Mouse (Mus musculus): ENCODE measurements at regions not wholly inside any gene's neighbourhood (a gene's known extent, or its start where the extent isn't known, plus 50 kb on each side); places are given as distances from the start of the nearest gene placed in this dataset.

DNA sequence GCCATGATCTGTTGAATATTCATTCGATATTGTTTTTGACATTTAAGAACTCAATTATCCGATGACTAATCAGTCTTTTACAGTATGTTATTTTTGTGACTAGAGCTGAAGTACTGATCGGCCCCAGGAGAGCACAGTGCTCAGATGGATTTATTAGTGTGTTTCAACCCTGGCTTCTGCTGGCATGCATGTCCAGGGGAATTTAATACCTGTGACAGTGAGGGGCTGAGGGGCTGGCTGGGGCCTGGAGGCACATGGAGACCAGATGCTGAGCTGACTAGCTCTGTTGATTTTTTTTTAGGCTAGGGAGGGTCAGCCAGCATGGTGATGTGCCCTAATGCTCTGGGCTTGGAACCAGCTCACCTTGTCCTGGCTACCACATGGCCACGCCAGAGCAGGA lies 199.2 kb upstream of the Nxpe4 start:
- H3K9ac ChIP-seq: no peak overlapping the region

DNA sequence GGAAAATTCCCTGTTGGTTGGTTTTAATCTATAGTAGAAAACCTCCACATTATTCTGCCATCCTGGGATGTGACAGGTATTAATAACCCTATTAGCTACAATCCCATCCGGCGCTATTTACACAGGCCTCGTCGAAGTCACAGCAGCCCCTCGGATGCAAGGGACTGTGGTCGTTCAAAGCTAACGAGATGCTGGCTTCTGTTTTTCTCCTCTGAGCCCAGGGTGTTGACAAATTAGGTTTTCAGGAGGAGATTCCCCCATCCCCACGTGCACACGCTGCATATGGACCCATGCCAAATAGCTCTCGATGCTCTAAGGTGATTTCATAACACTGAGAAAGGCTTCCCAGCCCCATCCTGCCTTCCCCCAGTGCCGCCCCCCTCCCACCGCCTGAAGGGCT lies 188.7 kb upstream of the Nxpe4 start:
- no peaks in the 10 kb centered on the region for H3K36me3 ChIP-seq
- 31% methylated on average over 12 of the region's 12 CpGs for WGBS
- no peak overlapping the region for H3K4me3 ChIP-seq
- no peak for ATAC-seq (ENCODE audit: insufficient number of reproducible peaks, low FRiP score, low TSS enrichment, low read depth)
- H3K9me3 ChIP-seq: no peaks in the 10 kb centered on the region
- no peaks in the 10 kb centered on the region for H3K27me3 ChIP-seq
- no peak overlapping the region for H3K9ac ChIP-seq
- no peak overlapping the region for H3K4me2 ChIP-seq
- 0 out of 2 replicates have a peak, but pooled peaks cover 2% of the 10 kb centered on the region for H3K4me1 ChIP-seq
- H3K27ac ChIP-seq: no peak overlapping the region

More for the DNA sequence above, 199.2 kb upstream of the Nxpe4 start:
- no peak for ATAC-seq (ENCODE audit: insufficient number of reproducible peaks, low FRiP score, low TSS enrichment, low read depth)
- Histone ChIP-seq H3K36me3 (no peaks in the 10 kb centered on the region), H3K4me2 (no peak overlapping the region), H3K4me1 (peaks cover 6% of the 10 kb centered on the region), H3K4me3 (no peak overlapping the region), H3K27ac (no peak overlapping the region), H3K9me3 (no peaks in the 10 kb centered on the region), H3K27me3 (no peaks in the 10 kb centered on the region)
- WGBS: 25% methylated on average over 4 of the region's 4 CpGs

DNA sequence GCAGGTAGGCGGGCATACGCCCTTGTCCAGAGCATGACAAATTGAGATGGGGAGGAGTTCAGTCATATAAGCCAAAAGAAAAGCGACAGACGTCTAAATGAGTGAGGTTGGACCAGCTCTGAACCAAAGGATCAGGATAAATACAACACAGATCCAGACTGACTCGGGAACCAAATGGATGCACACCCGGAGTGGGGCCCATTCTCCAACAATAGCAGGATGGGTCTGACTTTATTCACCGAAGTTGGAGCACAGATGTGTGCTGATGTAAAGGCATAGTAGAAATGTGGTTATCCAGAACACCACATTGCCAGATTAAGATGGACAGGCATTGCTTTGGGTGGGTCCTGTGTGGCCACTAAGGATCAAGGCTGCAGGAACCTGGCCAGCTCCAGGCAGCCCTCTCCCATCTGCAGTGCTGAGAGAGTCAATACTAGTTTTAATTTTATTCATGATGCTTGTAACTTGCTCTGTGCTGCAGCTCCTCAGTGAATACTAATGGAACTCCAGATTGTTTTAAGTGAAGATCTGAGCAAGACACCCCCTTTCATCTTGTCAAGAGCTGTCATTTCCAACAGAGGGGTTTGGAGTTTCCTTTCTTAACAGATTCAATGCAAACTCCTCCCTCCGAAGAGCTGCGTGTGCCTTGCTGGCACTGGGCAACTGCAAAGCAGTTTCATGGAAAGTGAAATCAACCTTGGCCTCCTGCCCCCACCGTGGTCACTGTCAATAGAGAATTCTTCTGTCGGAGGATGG lies 176.3 kb upstream of the Nxpe4 start:
- no peaks in the 10 kb centered on the region for H3K27me3 ChIP-seq
- no peak overlapping the region for H3K4me3 ChIP-seq
- WGBS: 77% methylated on average over 11 of the region's 11 CpGs
- no peaks in the 10 kb centered on the region for H3K36me3 ChIP-seq
- H3K9me3 ChIP-seq: no peaks in the 10 kb centered on the region
- no peak for ATAC-seq (ENCODE audit: insufficient number of reproducible peaks, low FRiP score, low TSS enrichment, low read depth)
- no peak overlapping the region for H3K9ac ChIP-seq
- no peaks in the 10 kb centered on the region for H3K4me1 ChIP-seq
- no peak overlapping the region for H3K27ac ChIP-seq
- no peak overlapping the region for H3K4me2 ChIP-seq

DNA sequence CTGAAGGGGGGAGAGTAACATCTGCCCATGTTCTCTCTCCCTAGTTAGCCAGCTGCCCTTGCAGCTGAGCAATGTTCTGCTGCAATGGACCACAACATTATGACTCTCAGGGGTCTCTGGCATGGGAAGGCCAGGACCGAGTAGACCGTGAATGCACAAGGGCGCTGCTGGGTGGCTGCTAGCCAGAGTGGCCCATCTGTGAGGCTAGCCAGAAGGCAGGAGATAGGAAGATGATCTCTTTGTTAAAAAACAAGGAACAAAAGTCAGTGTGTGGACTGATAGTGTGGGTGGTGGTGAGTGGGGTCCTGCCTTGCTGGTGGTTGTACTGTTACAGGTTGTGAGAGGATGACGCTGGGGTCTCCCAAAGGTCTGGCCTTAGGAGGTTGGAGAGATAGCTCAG lies 174.6 kb upstream of the Nxpe4 start:
- 95% methylated on average over 4 of the region's 4 CpGs for WGBS

DNA sequence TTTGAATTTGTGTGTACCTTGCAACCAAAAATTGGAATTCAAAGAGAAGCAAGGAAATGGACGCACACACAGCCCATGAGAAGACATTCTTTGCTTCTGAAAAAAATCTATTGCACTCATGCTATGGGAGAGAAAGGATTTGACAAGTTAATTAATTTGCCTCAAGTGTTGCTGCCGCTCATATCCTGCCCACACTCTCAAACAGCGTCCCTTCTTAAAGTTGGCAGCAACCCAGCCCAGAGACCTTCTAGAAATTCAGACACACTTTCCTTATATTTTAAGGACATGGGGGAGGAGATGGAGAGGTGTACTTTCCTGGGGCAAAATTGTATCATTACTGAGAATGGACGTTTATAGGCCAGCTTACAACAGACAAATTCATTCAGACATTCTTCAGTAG lies 167.2 kb upstream of the Nxpe4 start:
- Histone ChIP-seq H3K36me3 (no peaks in the 10 kb centered on the region), H3K9ac (no peak overlapping the region), H3K4me2 (no peak overlapping the region), H3K27ac (no peak overlapping the region), H3K4me1 (no peaks in the 10 kb centered on the region), H3K4me3 (no peak overlapping the region), H3K9me3 (no peaks in the 10 kb centered on the region), H3K27me3 (no peaks in the 10 kb centered on the region)
- no peak for ATAC-seq (ENCODE audit: insufficient number of reproducible peaks, low FRiP score, low TSS enrichment, low read depth)
- WGBS: 41% methylated on average over 4 of the region's 4 CpGs

More for the DNA sequence above, 174.6 kb upstream of the Nxpe4 start:
- Histone ChIP-seq H3K4me3 (no peak overlapping the region), H3K9ac (no peak overlapping the region), H3K9me3 (no peaks in the 10 kb centered on the region), H3K4me1 (no peaks in the 10 kb centered on the region), H3K27ac (no peak overlapping the region), H3K36me3 (no peaks in the 10 kb centered on the region), H3K27me3 (no peaks in the 10 kb centered on the region), H3K4me2 (no peak overlapping the region)
- no peak for ATAC-seq (ENCODE audit: insufficient number of reproducible peaks, low FRiP score, low TSS enrichment, low read depth)

DNA sequence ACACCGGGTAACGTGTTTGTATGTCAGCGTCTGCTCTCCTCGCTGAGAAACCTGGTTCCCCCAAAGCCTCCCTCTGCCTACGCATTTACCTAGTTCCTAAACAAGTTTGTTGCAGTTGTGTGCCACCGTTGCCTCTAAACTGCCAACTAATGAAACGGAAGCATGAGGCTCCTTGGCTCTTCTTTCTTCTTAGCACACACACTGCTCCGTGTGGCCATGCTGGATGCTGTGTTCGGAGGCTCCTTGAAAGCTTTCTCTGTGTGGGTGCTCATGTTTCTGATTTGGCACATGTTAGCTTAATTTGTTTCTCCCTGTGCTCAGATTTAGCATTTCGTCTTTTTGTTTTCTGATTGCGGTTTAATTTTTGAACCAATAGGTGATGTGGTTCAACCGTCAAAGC lies 162.2 kb upstream of the Nxpe4 start:
- no peak overlapping the region for H3K4me3 ChIP-seq
- no peak overlapping the region for H3K9ac ChIP-seq
- no peaks in the 10 kb centered on the region for H3K36me3 ChIP-seq
- H3K4me2 ChIP-seq: no peak overlapping the region
- WGBS: 83% methylated on average over 12 of the region's 12 CpGs
- no peaks in the 10 kb centered on the region for H3K9me3 ChIP-seq
- H3K4me1 ChIP-seq: no peaks in the 10 kb centered on the region
- no peak for ATAC-seq (ENCODE audit: insufficient number of reproducible peaks, low FRiP score, low TSS enrichment, low read depth)
- no peaks in the 10 kb centered on the region for H3K27me3 ChIP-seq
- H3K27ac ChIP-seq: no peak overlapping the region

DNA sequence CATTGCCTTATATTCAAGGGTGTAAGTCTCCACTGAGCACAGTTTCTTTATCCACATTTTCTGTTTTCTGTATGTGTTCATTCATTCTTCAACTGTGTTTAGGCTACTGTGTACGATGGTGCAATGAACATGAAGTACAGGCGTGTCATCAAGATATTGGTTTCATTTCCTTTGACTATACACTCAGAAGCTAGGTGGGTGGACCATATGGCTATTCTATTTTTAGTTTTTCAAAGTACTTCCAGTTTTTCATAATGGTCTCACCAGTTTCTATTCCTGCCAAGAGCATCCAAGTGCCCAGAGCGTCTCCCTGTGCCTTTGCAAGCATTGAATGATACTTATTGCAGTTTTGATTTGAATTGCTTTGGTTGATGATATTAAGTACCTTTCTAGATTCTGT lies 132.8 kb upstream of the Nxpe4 start:
- H3K36me3 ChIP-seq: no peaks in the 10 kb centered on the region
- H3K27me3 ChIP-seq: no peaks in the 10 kb centered on the region
- WGBS: 83% methylated on average over 3 of the region's 3 CpGs
- no peak overlapping the region for H3K9ac ChIP-seq
- H3K27ac ChIP-seq: no peak overlapping the region
- no peak overlapping the region for H3K4me2 ChIP-seq
- H3K4me1 ChIP-seq: no peaks in the 10 kb centered on the region
- no peaks in the 10 kb centered on the region for H3K9me3 ChIP-seq
- no peak overlapping the region for H3K4me3 ChIP-seq
- no peak for ATAC-seq (ENCODE audit: insufficient number of reproducible peaks, low FRiP score, low TSS enrichment, low read depth)

DNA sequence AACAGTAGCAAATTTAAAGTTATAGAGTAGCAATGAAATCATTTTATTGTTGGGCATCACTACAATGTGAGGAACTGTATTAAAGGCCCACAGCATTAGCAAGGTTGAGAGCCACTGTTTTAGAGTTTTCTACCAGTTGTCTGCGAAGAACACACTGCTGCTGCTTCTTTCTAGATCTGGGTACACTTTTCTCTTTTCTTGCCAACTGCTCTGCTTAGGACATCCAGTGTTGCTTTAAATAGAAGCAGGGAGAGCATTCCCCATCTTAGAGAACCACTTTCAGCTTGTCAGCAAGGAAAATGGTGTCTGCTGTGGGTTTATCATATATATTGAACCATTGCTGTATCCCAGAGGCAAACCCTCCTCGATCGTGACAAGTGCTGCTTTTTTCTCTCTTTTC lies 131.0 kb upstream of the Nxpe4 start:
- H3K27ac ChIP-seq: no peak overlapping the region
- H3K9me3 ChIP-seq: no peaks in the 10 kb centered on the region
- H3K36me3 ChIP-seq: no peaks in the 10 kb centered on the region
- H3K9ac ChIP-seq: no peak overlapping the region
- no peaks in the 10 kb centered on the region for H3K4me1 ChIP-seq
- ATAC-seq (ENCODE audit: insufficient number of reproducible peaks, low FRiP score, low TSS enrichment, low read depth): no peak
- H3K4me3 ChIP-seq: no peak overlapping the region
- H3K27me3 ChIP-seq: no peaks in the 10 kb centered on the region
- no peak overlapping the region for H3K4me2 ChIP-seq
- WGBS: 88% methylated on average over 3 of the region's 3 CpGs

DNA sequence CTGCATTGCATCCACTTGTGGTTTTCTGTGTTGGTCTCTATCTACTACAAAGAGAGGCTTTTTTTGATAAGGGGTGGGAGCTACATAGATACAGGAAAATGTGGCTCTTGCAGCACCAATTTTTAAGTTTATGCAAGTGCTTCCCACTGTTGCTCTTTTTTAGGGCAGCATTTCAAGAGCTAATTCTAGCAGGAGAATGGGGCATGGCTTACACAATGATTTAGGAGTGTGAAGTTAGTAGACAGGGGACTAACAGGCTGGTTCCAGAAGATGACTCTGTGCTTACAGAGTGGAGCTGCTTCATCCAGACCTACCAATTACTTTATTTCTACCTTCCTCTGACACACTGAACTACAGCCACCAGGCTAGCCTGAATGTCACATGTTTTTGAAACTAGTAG lies 125.9 kb upstream of the Nxpe4 start:
- Histone ChIP-seq H3K27me3 (no peaks in the 10 kb centered on the region), H3K36me3 (no peaks in the 10 kb centered on the region), H3K9me3 (no peaks in the 10 kb centered on the region), H3K9ac (no peak overlapping the region), H3K4me3 (no peak overlapping the region), H3K27ac (no peak overlapping the region), H3K4me1 (no peaks in the 10 kb centered on the region), H3K4me2 (no peak overlapping the region)
- no peak for ATAC-seq (ENCODE audit: insufficient number of reproducible peaks, low FRiP score, low TSS enrichment, low read depth)

DNA sequence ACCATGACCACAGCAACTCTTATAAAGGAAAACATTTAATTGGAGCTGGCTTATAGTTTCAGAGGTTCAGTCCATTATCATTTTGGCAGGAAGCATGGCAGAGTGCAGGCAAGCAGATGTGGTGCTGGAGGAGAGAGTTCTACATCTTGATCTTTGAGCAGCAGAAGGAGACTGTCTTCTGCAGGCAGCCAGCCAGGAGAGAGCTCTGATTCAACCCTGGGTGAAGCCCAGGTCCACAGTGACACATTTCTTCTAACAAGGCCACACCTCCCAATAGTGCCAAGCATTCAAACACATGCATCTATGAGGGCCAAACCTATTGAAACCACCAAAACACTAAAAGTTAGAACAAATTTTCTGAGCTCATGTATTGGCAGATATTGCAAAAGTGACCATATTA lies 117.0 kb upstream of the Nxpe4 start:
- Histone ChIP-seq H3K27ac (no peak overlapping the region), H3K27me3 (no peaks in the 10 kb centered on the region), H3K36me3 (no peaks in the 10 kb centered on the region), H3K4me1 (no peaks in the 10 kb centered on the region), H3K4me2 (no peak overlapping the region), H3K9me3 (no peaks in the 10 kb centered on the region), H3K4me3 (no peak overlapping the region), H3K9ac (no peak overlapping the region)
- no peak for ATAC-seq (ENCODE audit: insufficient number of reproducible peaks, low FRiP score, low TSS enrichment, low read depth)

DNA sequence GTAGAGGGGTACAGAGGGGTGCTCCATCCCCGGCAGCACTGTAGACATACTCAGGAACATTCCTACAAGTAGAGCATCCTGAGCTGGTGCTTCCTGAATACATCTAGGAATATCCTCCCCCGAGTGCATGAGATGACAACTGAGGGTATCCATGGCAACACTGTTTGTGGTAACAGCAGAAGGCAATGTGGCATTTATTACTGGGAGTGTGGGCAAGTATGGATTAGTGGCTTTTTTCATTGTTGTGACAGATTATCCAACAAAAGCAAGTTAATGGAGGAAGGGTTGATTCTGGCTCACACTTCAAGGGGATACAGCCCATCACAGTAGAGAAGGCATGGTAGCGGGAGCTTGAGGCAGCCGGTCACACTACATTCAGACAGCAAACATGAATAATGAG lies 114.0 kb upstream of the Nxpe4 start:
- no peak for ATAC-seq (ENCODE audit: insufficient number of reproducible peaks, low FRiP score, low TSS enrichment, low read depth)
- 80% methylated on average over 4 of the region's 4 CpGs for WGBS
- no peak overlapping the region for H3K9ac ChIP-seq

DNA sequence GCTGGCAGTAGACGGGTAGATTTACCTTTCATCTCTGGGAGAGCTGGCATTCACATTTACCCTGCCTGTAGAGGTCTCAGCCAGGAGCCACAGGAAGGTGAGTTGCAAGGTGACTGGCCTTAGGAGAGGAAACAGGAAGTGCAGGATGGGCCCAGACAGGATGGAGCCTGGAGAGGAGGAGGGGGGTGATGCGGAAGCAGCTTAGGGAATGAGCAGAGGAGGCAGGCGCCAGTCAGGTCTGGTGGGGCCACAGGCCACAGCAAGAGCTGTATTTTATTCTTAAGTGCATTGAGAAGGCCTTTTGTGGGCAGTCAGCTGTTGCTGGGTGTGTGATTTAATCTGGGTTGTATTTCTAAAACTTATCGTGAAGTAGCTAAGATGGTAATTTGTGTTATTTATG lies 108.2 kb upstream of the Nxpe4 start:
- Histone ChIP-seq H3K4me3 (no peak overlapping the region), H3K4me2 (no peak overlapping the region), H3K9ac (no peak overlapping the region), H3K4me1 (0 out of 2 replicates have a peak, but pooled peaks cover 2% of the 10 kb centered on the region), H3K27me3 (no peaks in the 10 kb centered on the region), H3K27ac (no peak overlapping the region), H3K9me3 (no peaks in the 10 kb centered on the region), H3K36me3 (no peaks in the 10 kb centered on the region)
- no peak for ATAC-seq (ENCODE audit: insufficient number of reproducible peaks, low FRiP score, low TSS enrichment, low read depth)
- WGBS: 58% methylated on average over 4 of the region's 4 CpGs

More for the DNA sequence above, 114.0 kb upstream of the Nxpe4 start:
- Histone ChIP-seq H3K9me3 (no peaks in the 10 kb centered on the region), H3K27me3 (no peaks in the 10 kb centered on the region), H3K36me3 (no peaks in the 10 kb centered on the region), H3K4me2 (no peak overlapping the region), H3K4me3 (no peak overlapping the region), H3K4me1 (no peaks in the 10 kb centered on the region), H3K27ac (no peak overlapping the region)

DNA sequence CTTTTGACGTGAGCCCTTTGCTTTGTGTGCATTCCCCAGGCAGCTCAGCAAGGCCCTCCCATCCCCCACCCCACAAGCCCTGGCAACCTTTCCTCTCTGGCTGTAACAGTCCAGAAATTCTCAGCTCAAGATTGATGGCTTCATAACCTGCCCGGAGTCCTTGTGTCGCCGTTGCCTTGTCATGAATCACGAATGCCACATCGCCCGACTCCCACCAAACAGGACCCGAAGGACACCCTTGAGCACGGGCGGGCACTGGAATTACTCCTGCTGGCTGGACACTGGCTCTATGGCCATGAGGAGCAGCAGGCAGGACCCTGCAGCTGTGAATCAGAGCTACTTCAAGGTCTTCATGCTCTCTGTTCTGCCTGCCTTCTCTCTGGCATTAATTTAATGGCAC lies 106.6 kb upstream of the Nxpe4 start:
- no peak overlapping the region for H3K4me2 ChIP-seq
- no peak overlapping the region for H3K9ac ChIP-seq
- no peak overlapping the region for H3K27ac ChIP-seq
- H3K27me3 ChIP-seq: no peaks in the 10 kb centered on the region
- WGBS: 55% methylated on average over 10 of the region's 10 CpGs
- no peaks in the 10 kb centered on the region for H3K9me3 ChIP-seq
- no peak for ATAC-seq (ENCODE audit: insufficient number of reproducible peaks, low FRiP score, low TSS enrichment, low read depth)
- no peak overlapping the region for H3K4me3 ChIP-seq
- H3K36me3 ChIP-seq: no peaks in the 10 kb centered on the region
- H3K4me1 ChIP-seq: peaks cover 5% of the 10 kb centered on the region; the same call in 1 of the 2 replicates

Data from limb, embryonic 15.5 days (tissue).